Mouse (Mus musculus) hindbrain, embryonic 13.5 days (tissue): ENCODE measurements around the gene Scmh1. TPM values are rescaled to one million over a fixed set of nuclear protein-coding genes. Genes with fewer than 3 reads are reported as not detected.
"Not testable (repeated sequence)": the region's sequence is repeated elsewhere in the genome, so short reads cannot be mapped to it uniquely, and the experiment has no call there.

Source experiments
- ATAC-seq: fragments of 200-750 bp; cut with Nextera tagmentation; 2 replicates; pipeline ENCODE4 v1.8.0; 2017; ENCODE audit warnings: moderate TSS enrichment; ENCODE audit not compliant: low FRiP score
- H3K27ac ChIP-seq: fragments of 300-500 bp; sonication (generic); 2 replicates; pipeline ENCODE4 v1.5.1; 2015; ENCODE audit warnings: inconsistent platforms, mild to moderate bottlenecking, moderate library complexity
- H3K27me3 ChIP-seq: fragments of 300-500 bp; sonication (generic); 2 replicates; pipeline ENCODE4 v1.6.1; 2015; ENCODE audit warnings: mild to moderate bottlenecking, inconsistent platforms
- H3K36me3 ChIP-seq: fragments of 300-500 bp; sonication (generic); 2 replicates; pipeline ENCODE4 v1.6.1; 2015; ENCODE audit warnings: mild to moderate bottlenecking, inconsistent platforms
- H3K4me1 ChIP-seq: fragments of 300-500 bp; sonication (generic); replicated peaks from 2 replicates; pipeline ENCODE4 v1.6.1; 2015; ENCODE audit warnings: inconsistent platforms
- H3K4me2 ChIP-seq: fragments of 300-500 bp; sonication (generic); 2 replicates; pipeline ENCODE4 v1.6.1; 2015; ENCODE audit warnings: inconsistent platforms, mild to moderate bottlenecking, moderate library complexity
- H3K4me3 ChIP-seq: fragments of 300-500 bp; sonication (generic); 2 replicates; pipeline ENCODE4 v1.5.1; 2015; ENCODE audit warnings: mild to moderate bottlenecking, inconsistent platforms
- H3K9ac ChIP-seq: fragments of 300-500 bp; sonication (generic); 2 replicates; pipeline ENCODE4 v1.6.1; 2015; ENCODE audit warnings: mild to moderate bottlenecking, inconsistent platforms
- H3K9me3 ChIP-seq: fragments of 300-500 bp; sonication (generic); 2 replicates; pipeline ENCODE4 v1.6.1; 2016; ENCODE audit warnings: inconsistent platforms
- whole genome bisulfite sequencing: fragments of 180-500 bp; shearing (Covaris S2); methylation state at CpG from one replicate; pipeline ENCODE4 v1.1.7; 2015; 5-methylcytosine and 5-hydroxymethylcytosine counted together
- polyA plus RNA-seq: library from polyadenylated mRNA; unstranded; fragments of >200 nt; fragmentation: Nextera tagmentation; extraction: Ambion mirVana; gene quantifications from 2 replicates; pipeline ENCODE4 v1.2.1, GENCODE M21; 2015

The Scmh1 gene
- polyA plus RNA-seq, 1 experiment from 2014 or later = 84.7 TPM

GRCm38 (mm10) chr4:120385496-120385895 is 19.6 kb upstream of the Scmh1 start:
- Histone ChIP-seq H3K36me3 (no peaks in the 10 kb centered on the region), H3K9ac (no peak overlapping the region), H3K27me3 (0 out of 2 replicates have a peak, but pooled peaks cover 3% of the 10 kb centered on the region), H3K27ac (no peak overlapping the region), H3K9me3 (no peaks in the 10 kb centered on the region), H3K4me3 (no peak overlapping the region), H3K4me2 (no peak overlapping the region), H3K4me1 (peaks cover 3% of the 10 kb centered on the region; the same call in 1 of the 2 replicates)
- WGBS = 95% methylated on average over 2 of the region's 2 CpGs
- ATAC-seq = no peak

GRCm38 (mm10) chr4:120387496-120387895 is 17.6 kb upstream of the Scmh1 start:
- H3K27me3 ChIP-seq = peaks cover 3% of the 10 kb centered on the region; the same call in 1 of the 2 replicates
- H3K27ac ChIP-seq = no peak overlapping the region
- H3K9ac ChIP-seq = no peak overlapping the region
- no peaks in the 10 kb centered on the region for H3K4me1 ChIP-seq
- H3K36me3 ChIP-seq = no peaks in the 10 kb centered on the region
- H3K4me3 ChIP-seq = no peak overlapping the region
- no peak overlapping the region for H3K4me2 ChIP-seq
- ATAC-seq = no peak
- WGBS = 53% methylated on average over 4 of the region's 4 CpGs
- H3K9me3 ChIP-seq = no peaks in the 10 kb centered on the region

GRCm38 (mm10) chr4:120387968-120388367 is 17.1 kb upstream of the Scmh1 start:
- 84% methylated on average over 2 of the region's 2 CpGs for WGBS
- Histone ChIP-seq H3K27me3 (peaks cover 3% of the 10 kb centered on the region; the same call in 1 of the 2 replicates), H3K27ac (no peak overlapping the region), H3K9ac (no peak overlapping the region), H3K4me1 (no peaks in the 10 kb centered on the region), H3K9me3 (no peaks in the 10 kb centered on the region), H3K4me3 (no peak overlapping the region), H3K36me3 (no peaks in the 10 kb centered on the region), H3K4me2 (no peak overlapping the region)
- no peak for ATAC-seq

- no peak overlapping the region for H3K4me3 ChIP-seq
- H3K36me3 ChIP-seq = no peaks in the 10 kb centered on the region
- H3K27me3 ChIP-seq = peaks cover 3% of the 10 kb centered on the region; the same call in 1 of the 2 replicates
- H3K4me2 ChIP-seq = no peak overlapping the region
- no peak for ATAC-seq
- no peaks in the 10 kb centered on the region for H3K4me1 ChIP-seq
- H3K27ac ChIP-seq = no peak overlapping the region
- no peaks in the 10 kb centered on the region for H3K9me3 ChIP-seq
- no peak overlapping the region for H3K9ac ChIP-seq
- 11% methylated on average over 3 of the region's 3 CpGs for WGBS
Measured at GRCm38 (mm10) chr4:120388998-120389542, 16.0 kb upstream of the Scmh1 start.

GRCm38 (mm10) chr4:120389546-120389945 is 15.5 kb upstream of the Scmh1 start:
- Histone ChIP-seq H3K27me3 (peaks cover 3% of the 10 kb centered on the region; the same call in 1 of the 2 replicates), H3K9ac (no peak overlapping the region), H3K4me1 (no peaks in the 10 kb centered on the region), H3K4me2 (no peak overlapping the region), H3K4me3 (no peak overlapping the region), H3K27ac (no peak overlapping the region), H3K9me3 (no peaks in the 10 kb centered on the region), H3K36me3 (no peaks in the 10 kb centered on the region)
- no peak for ATAC-seq
- WGBS = 34% methylated on average over 6 of the region's 6 CpGs

GRCm38 (mm10) chr4:120391591-120391990 is 13.5 kb upstream of the Scmh1 start:
- H3K9me3 ChIP-seq = no peaks in the 10 kb centered on the region
- no peak overlapping the region for H3K9ac ChIP-seq
- no peak for ATAC-seq
- 55% methylated on average over 6 of the region's 6 CpGs for WGBS
- H3K27ac ChIP-seq = no peak overlapping the region
- H3K4me1 ChIP-seq = no peaks in the 10 kb centered on the region
- H3K27me3 ChIP-seq = no peaks in the 10 kb centered on the region; the same call in 1 of the 2 replicates
- no peak overlapping the region for H3K4me3 ChIP-seq
- H3K36me3 ChIP-seq = no peaks in the 10 kb centered on the region
- no peak overlapping the region for H3K4me2 ChIP-seq

- no peak overlapping the region for H3K27ac ChIP-seq
- ATAC-seq = no peak
- no peaks in the 10 kb centered on the region for H3K36me3 ChIP-seq
- H3K4me2 ChIP-seq = no peak overlapping the region
- WGBS = 89% methylated on average over 4 of the region's 4 CpGs
- no peak overlapping the region for H3K4me3 ChIP-seq
- no peaks in the 10 kb centered on the region for H3K4me1 ChIP-seq
- no peaks in the 10 kb centered on the region; the same call in 1 of the 2 replicates for H3K27me3 ChIP-seq
- H3K9me3 ChIP-seq = no peaks in the 10 kb centered on the region
- H3K9ac ChIP-seq = no peak overlapping the region
Measured at GRCm38 (mm10) chr4:120392341-120392740, 12.7 kb upstream of the Scmh1 start.

GRCm38 (mm10) chr4:120392748-120393147 is 12.3 kb upstream of the Scmh1 start:
- no peak overlapping the region for H3K27ac ChIP-seq
- H3K27me3 ChIP-seq = no peaks in the 10 kb centered on the region; the same call in 1 of the 2 replicates
- WGBS = 46% methylated on average over 3 of the region's 3 CpGs
- H3K36me3 ChIP-seq = no peaks in the 10 kb centered on the region
- no peaks in the 10 kb centered on the region for H3K9me3 ChIP-seq
- H3K4me2 ChIP-seq = no peak overlapping the region
- H3K9ac ChIP-seq = no peak overlapping the region
- no peak for ATAC-seq
- no peak overlapping the region for H3K4me3 ChIP-seq
- H3K4me1 ChIP-seq = no peaks in the 10 kb centered on the region

GRCm38 (mm10) chr4:120400251-120400650 is 4.8 kb upstream of the Scmh1 start:
- ATAC-seq = no peak
- H3K27me3 ChIP-seq = no peaks in the 10 kb centered on the region
- H3K4me2 ChIP-seq = no peak overlapping the region
- H3K4me3 ChIP-seq = no peak overlapping the region
- no peaks in the 10 kb centered on the region for H3K9me3 ChIP-seq
- 85% methylated on average over 3 of the region's 3 CpGs for WGBS
- no peaks in the 10 kb centered on the region for H3K36me3 ChIP-seq
- no peak overlapping the region for H3K9ac ChIP-seq
- no peak overlapping the region for H3K27ac ChIP-seq
- no peaks in the 10 kb centered on the region for H3K4me1 ChIP-seq

- not testable (repeated sequence) for H3K27me3 ChIP-seq, ATAC-seq, H3K9me3 ChIP-seq, H3K4me2 ChIP-seq, H3K9ac ChIP-seq, H3K27ac ChIP-seq, H3K36me3 ChIP-seq, H3K4me3 ChIP-seq
- peaks cover 11% of the 10 kb centered on the region for H3K4me1 ChIP-seq
Measured at GRCm38 (mm10) chr4:120402105-120402504, 3.0 kb upstream of the Scmh1 start.

- no peaks in the 10 kb centered on the region for H3K9me3 ChIP-seq
- ATAC-seq = no peak
- H3K36me3 ChIP-seq = no peaks in the 10 kb centered on the region
- H3K27ac ChIP-seq = peak overlapping the region; percentile 67; the same call in 1 of the 2 replicates
- no peaks in the 10 kb centered on the region for H3K27me3 ChIP-seq
- peak overlapping the region; percentile 63; the same call in 1 of the 2 replicates for H3K4me2 ChIP-seq
- H3K9ac ChIP-seq = no peak overlapping the region
- peaks cover 23% of the 10 kb centered on the region for H3K4me1 ChIP-seq
- no peak overlapping the region; the same call in 1 of the 2 replicates for H3K4me3 ChIP-seq
Measured at GRCm38 (mm10) chr4:120404247-120404646, 834 bp upstream of the Scmh1 start.

- peak overlapping the region; percentile 63 for H3K4me2 ChIP-seq
- ATAC-seq = peak; percentile 15; the same call in 1 of the 2 replicates
- peak overlapping the region; percentile 67 for H3K27ac ChIP-seq
- H3K27me3 ChIP-seq = no peaks in the 10 kb centered on the region
- no peak overlapping the region for H3K9ac ChIP-seq
- H3K4me1 ChIP-seq = peaks cover 23% of the 10 kb centered on the region
- no peaks in the 10 kb centered on the region for H3K36me3 ChIP-seq
- H3K4me3 ChIP-seq = peak overlapping the region; percentile 91
- H3K9me3 ChIP-seq = no peaks in the 10 kb centered on the region
- 14% methylated on average over 15 of the region's 21 CpGs for WGBS
Measured at GRCm38 (mm10) chr4:120404778-120405143, 320 bp upstream of the Scmh1 start.
